Mouse (Mus musculus): ENCODE data around the gene Saa3. TPM values are rescaled to one million over a fixed set of nuclear protein-coding genes. Genes with fewer than 3 reads are reported as not detected.
"Not testable (repeated sequence)": the region's sequence is repeated elsewhere in the genome, so short reads cannot be mapped to it uniquely, and the experiment has no call there.

The Saa3 gene
- polyA plus RNA-seq, 1 experiment from 2014 or later = 5.2 TPM

- Histone ChIP-seq H3K36me3 (ENCODE audit: control insufficient read depth, insufficient read depth) (peaks cover 91% of the 10 kb centered on the region), H3K4me3 (ENCODE audit: low read depth, low read length) (no peak overlapping the region), H3K27me3 (replicated peaks; ENCODE audit: control insufficient read depth, insufficient read depth, low read length) (no peaks in the 10 kb centered on the region), H3K9me3 (ENCODE audit: control insufficient read depth) (no peaks in the 10 kb centered on the region), H3K4me1 (replicated peaks; ENCODE audit: control insufficient read depth, insufficient read depth, low read length) (no peaks in the 10 kb centered on the region), H3K4me2 (replicated peaks; ENCODE audit: low read depth) (no peak overlapping the region), H3K27ac (ENCODE audit: low read depth, low read length) (no peak overlapping the region), H3K9ac (ENCODE audit: low read depth, low read length) (no peak overlapping the region)
- WGBS = 96% methylated on average over 6 of the region's 6 CpGs
- no peak for ATAC-seq
- no peak for TF ChIP-seq CTCF (IDR thresholded peaks at IDR 0.05; ENCODE audit: low read depth)
Observed at GRCm38 (mm10) chr7:46700521-46701025, 14.9 kb downstream of the Saa3 start.

- ATAC-seq = no peak
- 80% methylated on average over 1 of the region's 1 CpGs for WGBS
- H3K9me3 ChIP-seq (ENCODE audit: control insufficient read depth) = no peaks in the 10 kb centered on the region
- no peak for TF ChIP-seq CTCF (IDR thresholded peaks at IDR 0.05; ENCODE audit: low read depth)
- H3K36me3 ChIP-seq (ENCODE audit: control insufficient read depth, insufficient read depth) = peaks cover 72% of the 10 kb centered on the region
- no peaks in the 10 kb centered on the region for H3K4me1 ChIP-seq (replicated peaks; ENCODE audit: control insufficient read depth, insufficient read depth, low read length)
- H3K27ac ChIP-seq (ENCODE audit: low read depth, low read length) = no peak overlapping the region
- H3K4me2 ChIP-seq (replicated peaks; ENCODE audit: low read depth) = no peak overlapping the region
- H3K9ac ChIP-seq (ENCODE audit: low read depth, low read length) = no peak overlapping the region
- no peaks in the 10 kb centered on the region for H3K27me3 ChIP-seq (replicated peaks; ENCODE audit: control insufficient read depth, insufficient read depth, low read length)
- H3K4me3 ChIP-seq (ENCODE audit: low read depth, low read length) = no peak overlapping the region
Observed at GRCm38 (mm10) chr7:46696754-46697153, 18.7 kb downstream of the Saa3 start.

- Histone ChIP-seq H3K4me1 (replicated peaks; ENCODE audit: control insufficient read depth, insufficient read depth, low read length) (no peaks in the 10 kb centered on the region), H3K4me3 (ENCODE audit: low read depth, low read length) (no peak overlapping the region), H3K9me3 (ENCODE audit: control insufficient read depth) (no peaks in the 10 kb centered on the region), H3K4me2 (replicated peaks; ENCODE audit: low read depth) (no peak overlapping the region), H3K27me3 (replicated peaks; ENCODE audit: control insufficient read depth, insufficient read depth, low read length) (no peaks in the 10 kb centered on the region), H3K27ac (ENCODE audit: low read depth, low read length) (no peak overlapping the region), H3K36me3 (ENCODE audit: control insufficient read depth, insufficient read depth) (peaks cover 21% of the 10 kb centered on the region), H3K9ac (ENCODE audit: low read depth, low read length) (no peak overlapping the region)
- no peak for ATAC-seq
- TF ChIP-seq CTCF (IDR thresholded peaks at IDR 0.05; ENCODE audit: low read depth) = no peak
- 90% methylated on average over 5 of the region's 5 CpGs for WGBS
Observed at GRCm38 (mm10) chr7:46686827-46687226, 28.7 kb downstream of the Saa3 start.

- TF ChIP-seq CTCF (IDR thresholded peaks at IDR 0.05; ENCODE audit: low read depth) = no peak
- H3K4me1 ChIP-seq (replicated peaks; ENCODE audit: control insufficient read depth, insufficient read depth, low read length) = no peaks in the 10 kb centered on the region
- ATAC-seq = peak; percentile 22; the same call in 1 of the 2 replicates
- H3K9ac ChIP-seq (ENCODE audit: low read depth, low read length) = no peak overlapping the region
- no peak overlapping the region for H3K4me3 ChIP-seq (ENCODE audit: low read depth, low read length)
- no peaks in the 10 kb centered on the region for H3K9me3 ChIP-seq (ENCODE audit: control insufficient read depth)
- H3K36me3 ChIP-seq (ENCODE audit: control insufficient read depth, insufficient read depth) = no peaks in the 10 kb centered on the region
- H3K4me2 ChIP-seq (replicated peaks; ENCODE audit: low read depth) = no peak overlapping the region
- no peak overlapping the region for H3K27ac ChIP-seq (ENCODE audit: low read depth, low read length)
- H3K27me3 ChIP-seq (replicated peaks; ENCODE audit: control insufficient read depth, insufficient read depth, low read length) = no peaks in the 10 kb centered on the region
Observed at GRCm38 (mm10) chr7:46680732-46681131, 34.8 kb downstream of the Saa3 start.

- not testable (repeated sequence) for H3K36me3 ChIP-seq (ENCODE audit: control insufficient read depth, insufficient read depth); H3K27me3 ChIP-seq (replicated peaks; ENCODE audit: control insufficient read depth, insufficient read depth, low read length); H3K27ac ChIP-seq (ENCODE audit: low read depth, low read length); H3K9ac ChIP-seq (ENCODE audit: low read depth, low read length); H3K4me2 ChIP-seq (replicated peaks; ENCODE audit: low read depth); H3K4me1 ChIP-seq (replicated peaks; ENCODE audit: control insufficient read depth, insufficient read depth, low read length); ATAC-seq; H3K9me3 ChIP-seq (ENCODE audit: control insufficient read depth); H3K4me3 ChIP-seq (ENCODE audit: low read depth, low read length)
- WGBS = 78% methylated on average over 7 of the region's 7 CpGs
Observed at GRCm38 (mm10) chr7:46679044-46679443, 36.5 kb downstream of the Saa3 start.

- no peaks in the 10 kb centered on the region for H3K4me1 ChIP-seq (replicated peaks; ENCODE audit: control insufficient read depth, insufficient read depth, low read length)
- H3K9ac ChIP-seq (ENCODE audit: low read depth, low read length) = no peak overlapping the region
- WGBS = 57% methylated on average over 3 of the region's 3 CpGs
- H3K27ac ChIP-seq (ENCODE audit: low read depth, low read length) = no peak overlapping the region
- H3K27me3 ChIP-seq (replicated peaks; ENCODE audit: control insufficient read depth, insufficient read depth, low read length) = no peaks in the 10 kb centered on the region
- no peak for TF ChIP-seq CTCF (IDR thresholded peaks at IDR 0.05; ENCODE audit: low read depth)
- no peak overlapping the region for H3K4me2 ChIP-seq (replicated peaks; ENCODE audit: low read depth)
- no peak overlapping the region for H3K4me3 ChIP-seq (ENCODE audit: low read depth, low read length)
- H3K9me3 ChIP-seq (ENCODE audit: control insufficient read depth) = no peaks in the 10 kb centered on the region
- ATAC-seq = no peak
- H3K36me3 ChIP-seq (ENCODE audit: control insufficient read depth, insufficient read depth) = no peaks in the 10 kb centered on the region
Observed at GRCm38 (mm10) chr7:46678417-46678816, 37.1 kb downstream of the Saa3 start.

- Histone ChIP-seq H3K4me2 (replicated peaks; ENCODE audit: low read depth) (no peak overlapping the region), H3K36me3 (ENCODE audit: control insufficient read depth, insufficient read depth) (no peaks in the 10 kb centered on the region), H3K27me3 (replicated peaks; ENCODE audit: control insufficient read depth, insufficient read depth, low read length) (no peaks in the 10 kb centered on the region), H3K9me3 (ENCODE audit: control insufficient read depth) (no peaks in the 10 kb centered on the region), H3K9ac (ENCODE audit: low read depth, low read length) (no peak overlapping the region), H3K27ac (ENCODE audit: low read depth, low read length) (no peak overlapping the region), H3K4me1 (replicated peaks; ENCODE audit: control insufficient read depth, insufficient read depth, low read length) (no peaks in the 10 kb centered on the region), H3K4me3 (ENCODE audit: low read depth, low read length) (no peak overlapping the region)
- WGBS = 40% methylated on average over 5 of the region's 5 CpGs
- ATAC-seq = no peak
- no peak for TF ChIP-seq CTCF (IDR thresholded peaks at IDR 0.05; ENCODE audit: low read depth)
Observed at GRCm38 (mm10) chr7:46676808-46677360, 38.6 kb downstream of the Saa3 start.

Measured in intestine, postnatal 0 days (tissue).